Mouse (Mus musculus) hindbrain, embryonic 14.5 days (tissue): ENCODE measurements around the gene Sesn3. TPM values are rescaled to one million over a fixed set of nuclear protein-coding genes. Genes with fewer than 3 reads are reported as not detected.

Experiments
- ATAC-seq: fragments of 200-750 bp; cut with Nextera tagmentation; 2 replicates; pipeline ENCODE4 v1.8.0; 2017; ENCODE audit warnings: moderate number of reproducible peaks, mild to moderate bottlenecking, moderate TSS enrichment, moderate library complexity; ENCODE audit not compliant: low FRiP score
- DNase-seq: peaks from one replicate; pipeline ENCODE4 v3.0.0-alpha.2; 2015; ENCODE audit warnings: low spot score
- H3K27ac ChIP-seq: fragments of 300-500 bp; sonication (generic); 2 replicates; pipeline ENCODE4 v1.5.1; 2014; ENCODE audit warnings: mild to moderate bottlenecking, moderate library complexity
- H3K27me3 ChIP-seq: fragments of 300-500 bp; sonication (generic); 2 replicates; pipeline ENCODE4 v1.6.1; 2014; ENCODE audit warnings: mild to moderate bottlenecking, low read length, mixed read lengths; ENCODE audit not compliant: control insufficient read depth, insufficient read depth
- H3K36me3 ChIP-seq: fragments of 300-500 bp; sonication (generic); replicated peaks from 2 replicates; pipeline ENCODE4 v1.6.1; 2014; ENCODE audit not compliant: control insufficient read depth, insufficient read depth
- H3K4me1 ChIP-seq: fragments of 300-500 bp; sonication (generic); replicated peaks from 2 replicates; pipeline ENCODE4 v1.6.1; 2014; ENCODE audit warnings: antibody characterized with exemption, low read length, mixed read lengths; ENCODE audit not compliant: control insufficient read depth, insufficient read depth
- H3K4me2 ChIP-seq: fragments of 300-500 bp; sonication (generic); replicated peaks from 2 replicates; pipeline ENCODE4 v1.6.1; 2014; ENCODE audit warnings: mild to moderate bottlenecking, moderate library complexity
- H3K4me3 ChIP-seq: fragments of 300-500 bp; sonication (generic); replicated peaks from 2 replicates; pipeline ENCODE4 v1.5.1; 2014; ENCODE audit warnings: mild to moderate bottlenecking, low read length
- H3K9ac ChIP-seq: fragments of 300-500 bp; sonication (generic); 2 replicates; pipeline ENCODE4 v1.6.1; 2014
- H3K9me3 ChIP-seq: fragments of 300-500 bp; sonication (generic); 2 replicates; pipeline ENCODE4 v1.6.1; 2016; ENCODE audit warnings: low read length; ENCODE audit not compliant: control insufficient read depth
- WGBS: fragments of 180-500 bp; shearing (Covaris S2); extraction: QIAGEN DNeasy Blood & Tissue Kit; methylation state at CpG from one replicate; pipeline ENCODE4 v1.1.7; 2014; 5-methylcytosine and 5-hydroxymethylcytosine counted together
- polyA plus RNA-seq: library from polyadenylated mRNA; unstranded; fragments of >200 nt; fragmentation: Nextera tagmentation; extraction: Ambion mirVana; gene quantifications from 2 replicates; pipeline ENCODE4 v1.2.1, GENCODE M21; 2014

The Sesn3 gene
- polyA plus RNA-seq, 1 experiment from 2014 or later = 26.3 TPM

DNA sequence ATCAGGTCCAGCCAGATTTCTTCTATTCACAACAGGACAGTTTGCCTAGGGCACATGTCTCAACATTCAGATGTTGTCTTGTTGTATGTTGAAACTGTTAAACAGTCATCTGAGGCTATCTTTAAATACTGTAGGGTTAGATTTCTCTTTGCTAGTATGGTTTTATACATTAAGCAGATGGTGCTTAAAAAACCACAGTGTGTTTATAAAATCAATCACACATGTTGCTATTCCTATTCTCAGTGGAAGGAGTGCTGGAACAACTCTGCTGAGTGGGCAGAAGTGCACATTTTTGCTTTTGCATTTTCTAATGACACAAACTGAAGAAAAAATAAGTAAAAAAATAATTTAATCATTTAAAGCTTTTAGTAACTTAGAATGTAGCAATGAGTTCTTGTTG lies 25.0 kb downstream of the Sesn3 start:
- H3K9ac ChIP-seq = no peak overlapping the region
- DNase-seq (no peak), ATAC-seq (no peak)
- peaks cover 14% of the 10 kb centered on the region for H3K4me1 ChIP-seq
- no peak overlapping the region for H3K4me3 ChIP-seq
- no peaks in the 10 kb centered on the region for H3K27me3 ChIP-seq
- no peaks in the 10 kb centered on the region for H3K36me3 ChIP-seq
- no peak overlapping the region for H3K27ac ChIP-seq
- H3K4me2 ChIP-seq = no peak overlapping the region
- no peaks in the 10 kb centered on the region for H3K9me3 ChIP-seq

DNA sequence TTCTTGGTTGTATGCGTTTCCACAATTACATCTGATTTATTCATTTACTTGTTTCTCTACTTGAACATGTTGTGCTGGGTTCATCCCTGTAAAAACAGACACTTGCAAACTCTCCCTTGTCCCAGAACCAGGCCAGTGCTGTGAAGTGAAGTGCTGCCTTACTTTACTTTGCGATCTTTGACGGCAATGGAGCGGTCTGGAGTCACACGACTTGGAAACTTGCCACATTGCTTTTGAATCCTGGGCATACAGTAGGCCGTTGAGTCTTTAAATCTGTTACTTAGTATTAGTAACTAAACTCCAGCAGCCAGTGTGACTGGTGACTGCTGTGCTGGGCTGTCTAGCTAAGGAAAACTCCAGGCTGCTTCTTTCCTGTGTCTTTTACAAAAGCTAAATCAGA lies 25.9 kb downstream of the Sesn3 start:
- 72% methylated on average over 6 of the region's 6 CpGs for WGBS
- DNase-seq = no peak

DNA sequence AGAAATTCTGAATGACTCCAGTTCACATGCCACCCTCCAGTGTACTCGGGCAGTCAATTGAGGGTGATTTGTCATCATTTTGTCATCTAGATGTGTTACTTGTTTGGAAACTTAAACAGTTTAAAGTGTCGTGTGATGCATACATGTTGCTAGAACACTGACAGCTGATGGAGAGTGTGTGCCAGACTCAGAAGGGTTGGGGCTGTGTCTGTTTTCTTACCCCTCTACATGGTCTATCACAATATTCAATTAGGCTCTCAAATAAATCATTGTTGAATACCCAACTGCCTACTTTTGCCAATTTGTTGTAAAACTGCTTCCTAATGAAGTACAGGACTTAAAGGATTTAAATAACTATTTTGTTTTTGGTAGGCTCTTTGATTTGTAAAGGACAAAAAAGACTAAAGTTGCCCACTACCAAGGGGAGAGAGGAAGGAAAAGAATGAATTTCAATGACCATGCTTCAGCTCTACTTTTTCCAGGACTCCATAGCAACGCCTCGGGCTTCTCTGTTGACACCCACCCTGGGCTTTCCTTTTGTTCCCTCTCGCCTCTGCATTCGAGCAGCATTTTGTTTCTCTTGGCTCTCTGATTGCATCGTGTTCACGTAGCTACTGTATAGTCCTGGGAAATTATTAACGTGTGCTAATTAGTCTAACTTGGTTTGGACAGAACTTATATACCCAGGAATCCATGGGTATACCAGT lies 29.5 kb downstream of the Sesn3 start:
- no peak overlapping the region for H3K27ac ChIP-seq
- 20% methylated on average over 9 of the region's 9 CpGs for WGBS
- peak overlapping the region; percentile 22; the same call in 1 of the 2 replicates for H3K4me2 ChIP-seq
- H3K4me3 ChIP-seq = no peak overlapping the region
- peaks cover 14% of the 10 kb centered on the region for H3K36me3 ChIP-seq
- no peaks in the 10 kb centered on the region for H3K9me3 ChIP-seq
- peak; percentile 35 for DNase-seq
- no peak overlapping the region for H3K9ac ChIP-seq
- H3K4me1 ChIP-seq = peaks cover 10% of the 10 kb centered on the region
- peak; percentile 82; the same call in 1 of the 2 replicates for ATAC-seq
- no peaks in the 10 kb centered on the region for H3K27me3 ChIP-seq

More for the DNA sequence above, 25.9 kb downstream of the Sesn3 start:
- Histone ChIP-seq H3K27me3 (no peaks in the 10 kb centered on the region), H3K4me2 (no peak overlapping the region), H3K4me1 (peaks cover 14% of the 10 kb centered on the region), H3K4me3 (no peak overlapping the region), H3K36me3 (no peaks in the 10 kb centered on the region), H3K27ac (no peak overlapping the region), H3K9ac (no peak overlapping the region), H3K9me3 (no peaks in the 10 kb centered on the region)
- ATAC-seq = no peak

DNA sequence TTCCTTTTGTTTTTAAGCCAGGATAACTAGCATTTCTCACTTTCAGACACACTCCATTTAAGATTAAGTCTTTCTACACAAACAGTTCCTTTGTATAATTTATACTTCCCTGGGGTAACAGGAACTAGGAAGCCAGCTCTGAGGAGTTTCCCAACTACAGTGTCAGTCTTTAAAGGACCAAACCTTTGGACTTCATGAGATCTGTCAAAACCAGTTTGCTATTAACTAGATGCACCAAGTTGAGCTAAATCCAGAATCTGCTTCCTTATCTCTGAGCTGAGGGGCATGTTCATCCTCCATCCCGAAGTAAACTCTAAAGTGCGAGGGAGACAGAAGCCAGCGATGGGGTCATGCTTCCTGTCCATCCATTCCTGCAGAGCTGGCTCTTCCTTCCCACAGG lies 32.5 kb downstream of the Sesn3 start:
- H3K9me3 ChIP-seq = no peaks in the 10 kb centered on the region
- H3K27me3 ChIP-seq = no peaks in the 10 kb centered on the region
- H3K4me1 ChIP-seq = peaks cover 7% of the 10 kb centered on the region
- H3K4me3 ChIP-seq = no peak overlapping the region
- no peak for DNase-seq
- WGBS = 96% methylated on average over 3 of the region's 3 CpGs
- no peak for ATAC-seq
- H3K9ac ChIP-seq = no peak overlapping the region
- peaks cover 37% of the 10 kb centered on the region for H3K36me3 ChIP-seq
- H3K27ac ChIP-seq = no peak overlapping the region
- H3K4me2 ChIP-seq = no peak overlapping the region

DNA sequence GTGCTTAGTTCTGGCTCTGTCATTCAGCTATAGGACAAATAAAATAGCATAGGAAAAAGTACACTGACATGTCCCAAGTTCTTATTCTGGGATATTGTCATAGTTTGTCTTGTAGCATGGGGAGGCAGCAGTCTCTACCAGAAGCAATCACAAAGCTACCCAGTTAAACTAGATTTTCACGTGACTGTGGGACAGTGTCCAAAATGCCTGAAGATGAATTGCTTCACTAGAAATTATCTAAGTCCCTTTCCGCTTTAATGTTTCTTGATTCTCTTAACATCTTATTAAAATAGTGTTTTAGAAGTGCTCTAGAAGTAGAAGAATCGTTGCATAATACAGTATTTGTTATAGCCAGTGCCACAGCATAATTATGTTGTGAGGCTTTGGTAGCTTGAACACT lies 39.1 kb downstream of the Sesn3 start:
- Histone ChIP-seq H3K4me1 (no peaks in the 10 kb centered on the region), H3K27ac (no peak overlapping the region), H3K36me3 (peaks cover 76% of the 10 kb centered on the region), H3K4me3 (no peak overlapping the region), H3K9me3 (no peaks in the 10 kb centered on the region), H3K4me2 (no peak overlapping the region), H3K27me3 (no peaks in the 10 kb centered on the region), H3K9ac (no peak overlapping the region)
- 91% methylated on average over 3 of the region's 3 CpGs for WGBS
- no peak for DNase-seq
- no peak for ATAC-seq

DNA sequence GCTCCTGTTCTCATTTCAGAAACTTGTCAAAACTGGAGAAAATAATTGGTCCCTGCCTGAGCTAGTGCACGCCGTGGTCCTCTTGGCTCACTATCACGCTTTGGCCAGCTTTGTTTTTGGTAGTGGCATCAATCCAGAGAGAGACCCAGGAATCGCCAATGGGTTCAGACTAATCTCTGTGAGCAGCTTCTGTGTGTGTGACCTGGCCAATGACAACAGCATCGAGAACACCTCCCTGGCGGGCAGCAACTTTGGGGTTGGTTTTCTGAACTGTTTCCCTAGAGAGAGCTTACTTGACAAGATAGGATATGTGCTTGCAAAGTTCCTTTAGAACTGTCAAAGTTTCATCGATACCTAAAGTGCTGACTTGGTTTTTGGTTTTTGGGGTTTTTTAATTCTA lies 39.6 kb downstream of the Sesn3 start:
- ATAC-seq = no peak
- Histone ChIP-seq H3K36me3 (peaks cover 77% of the 10 kb centered on the region), H3K27ac (no peak overlapping the region), H3K27me3 (no peaks in the 10 kb centered on the region), H3K4me2 (no peak overlapping the region), H3K9ac (no peak overlapping the region), H3K9me3 (no peaks in the 10 kb centered on the region), H3K4me3 (no peak overlapping the region), H3K4me1 (no peaks in the 10 kb centered on the region)
- no peak for DNase-seq
- WGBS = 82% methylated on average over 7 of the region's 7 CpGs

DNA sequence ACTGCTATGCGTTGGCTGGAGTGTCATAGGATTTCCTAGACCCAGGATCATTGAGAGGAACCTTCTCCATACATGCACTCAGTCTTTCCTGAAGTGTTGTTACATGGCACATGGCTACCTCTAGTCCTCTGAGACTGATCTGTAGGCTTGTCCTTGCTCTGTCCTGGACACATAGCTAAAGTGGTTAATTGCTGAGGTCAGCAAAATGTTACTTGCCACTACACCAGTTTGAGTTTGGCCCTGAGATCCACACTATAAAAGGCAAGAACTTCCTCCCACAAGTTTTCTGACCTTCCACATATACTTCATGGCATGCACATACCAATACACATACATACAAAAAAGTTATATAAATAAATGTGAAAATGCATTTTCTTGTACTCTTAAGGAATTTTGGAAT lies 41.8 kb downstream of the Sesn3 start:
- H3K27me3 ChIP-seq = no peaks in the 10 kb centered on the region

DNA sequence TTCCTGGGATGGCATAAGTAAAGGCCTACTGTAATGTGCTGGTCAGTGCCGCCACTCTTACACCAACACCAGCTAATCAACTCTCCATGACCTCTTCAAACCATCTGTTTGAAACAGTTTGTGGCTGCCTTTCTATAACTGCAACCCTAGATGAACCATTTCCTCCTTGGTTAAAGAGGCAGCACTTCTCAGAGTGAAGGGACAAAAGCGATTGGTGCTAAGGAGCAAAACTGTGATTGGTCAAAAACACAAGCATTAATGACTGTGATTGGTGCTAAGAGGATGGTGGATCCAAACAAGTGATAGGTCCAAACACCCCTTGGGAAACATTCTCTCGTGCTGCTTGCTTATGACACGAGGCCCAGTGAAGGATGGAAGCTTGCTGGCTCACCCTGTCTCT lies 61.0 kb downstream of the Sesn3 start:
- ATAC-seq = no peak
- no peak overlapping the region for H3K9ac ChIP-seq
- H3K4me1 ChIP-seq = no peaks in the 10 kb centered on the region
- no peak overlapping the region for H3K4me2 ChIP-seq
- no peak overlapping the region for H3K4me3 ChIP-seq
- H3K27me3 ChIP-seq = no peaks in the 10 kb centered on the region
- H3K27ac ChIP-seq = no peak overlapping the region
- no peaks in the 10 kb centered on the region for H3K9me3 ChIP-seq
- peaks cover 19% of the 10 kb centered on the region for H3K36me3 ChIP-seq
- no peak for DNase-seq
- 83% methylated on average over 4 of the region's 4 CpGs for WGBS

More for the DNA sequence above, 41.8 kb downstream of the Sesn3 start:
- Histone ChIP-seq H3K4me3 (no peak overlapping the region), H3K9ac (no peak overlapping the region), H3K4me1 (no peaks in the 10 kb centered on the region), H3K9me3 (no peaks in the 10 kb centered on the region), H3K36me3 (peaks cover 74% of the 10 kb centered on the region), H3K27ac (no peak overlapping the region), H3K4me2 (no peak overlapping the region)
- WGBS = 96% methylated on average over 1 of the region's 1 CpGs
- DNase-seq (no peak), ATAC-seq (no peak)

DNA sequence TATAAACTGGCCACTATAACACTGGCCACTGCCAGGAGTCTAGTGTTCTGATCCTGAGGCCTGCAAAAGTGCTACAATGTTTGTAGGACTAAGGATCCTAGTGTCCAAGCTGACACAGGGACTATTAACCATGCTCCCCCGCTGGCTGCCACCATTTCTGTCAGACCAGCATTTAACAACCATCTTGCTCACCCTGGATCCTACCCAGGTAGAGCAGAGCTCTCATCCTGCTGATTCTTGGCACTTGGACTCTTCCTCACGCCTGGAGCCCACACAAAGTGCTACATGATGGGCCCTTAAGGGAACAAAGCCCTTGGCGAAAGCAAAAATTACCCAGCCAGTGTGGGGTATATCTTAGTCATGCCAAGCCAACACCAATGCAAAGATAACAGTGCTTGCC lies 62.0 kb downstream of the Sesn3 start:
- no peak overlapping the region for H3K27ac ChIP-seq
- WGBS = 84% methylated on average over 3 of the region's 3 CpGs
- no peak overlapping the region for H3K4me3 ChIP-seq
- DNase-seq (no peak), ATAC-seq (no peak)
- H3K4me1 ChIP-seq = no peaks in the 10 kb centered on the region
- H3K9ac ChIP-seq = no peak overlapping the region
- H3K9me3 ChIP-seq = no peaks in the 10 kb centered on the region
- no peaks in the 10 kb centered on the region for H3K27me3 ChIP-seq
- peaks cover 14% of the 10 kb centered on the region for H3K36me3 ChIP-seq
- no peak overlapping the region for H3K4me2 ChIP-seq

DNA sequence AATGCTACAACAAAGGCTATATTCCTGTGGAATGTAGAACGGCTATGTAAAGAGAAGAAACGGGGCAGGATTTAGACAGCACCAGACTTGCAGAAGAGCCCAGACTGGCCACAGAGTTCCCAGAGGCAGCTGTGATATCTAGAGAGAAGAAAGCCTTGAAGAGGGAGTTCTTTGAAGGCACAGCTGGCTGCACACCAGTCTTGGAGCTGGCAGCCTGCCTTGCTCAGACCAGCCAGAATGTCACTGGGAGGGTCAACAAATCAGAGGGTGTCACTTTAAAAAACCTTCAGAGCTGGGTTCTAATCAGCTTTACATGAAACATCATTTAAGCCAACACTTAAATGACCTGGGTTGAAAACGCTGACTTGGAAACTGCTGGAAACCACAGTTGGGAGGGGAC lies 63.8 kb downstream of the Sesn3 start:
- Histone ChIP-seq H3K27ac (no peak overlapping the region), H3K27me3 (no peaks in the 10 kb centered on the region), H3K36me3 (peaks cover 7% of the 10 kb centered on the region), H3K4me3 (no peak overlapping the region), H3K9me3 (no peaks in the 10 kb centered on the region), H3K9ac (no peak overlapping the region), H3K4me1 (no peaks in the 10 kb centered on the region), H3K4me2 (no peak overlapping the region)
- 83% methylated on average over 3 of the region's 3 CpGs for WGBS
- DNase-seq (no peak), ATAC-seq (no peak)
